Comparison of ENCODE assay signal across 16 mouse cellular contexts in genomic region chr5:97641646-97642045, GRCm38 (mm10).
DNase-seq lines count a peak whose midpoint lies in the region; ATAC-seq and TF ChIP-seq lines count a peak whose summit lies in the region.
"Had no signal": no experiment of that assay in that cellular context is flagged by ENCODE, and none has a peak within 500 bp of the region (broad histone marks: within the 10 kb centered on the region; RNA-seq: fewer than 3 reads in every experiment).

No protein-coding gene starts in this region.

- TF ChIP-seq POLR2A in brain, embryonic 14.5 days (IDR thresholded peaks at IDR 0.05; ENCODE audit: borderline replicate concordance, extremely low read depth, insufficient read depth, insufficient read length, poor library complexity, severe bottlenecking), result no peak

- no peaks in the 10 kb centered on the region for H3K36me3 ChIP-seq in hindbrain, embryonic 14.5 days (replicated peaks; ENCODE audit: control insufficient read depth, insufficient read depth)
- H3K36me3 ChIP-seq: embryonic facial prominence, embryonic 13.5 days; limb, embryonic 13.5 days had no signal

- H3K4me3 ChIP-seq in hindbrain, embryonic 14.5 days (replicated peaks; ENCODE audit: low read length), result no peak overlapping the region
- H3K4me3 ChIP-seq: embryonic facial prominence, embryonic 13.5 days; limb, embryonic 13.5 days had no signal

- no peaks in the 10 kb centered on the region for H3K27me3 ChIP-seq in hindbrain, embryonic 14.5 days (ENCODE audit: control insufficient read depth, insufficient read depth, low read length)
- H3K27me3 ChIP-seq: embryonic facial prominence, embryonic 13.5 days; limb, embryonic 13.5 days had no signal

- intact Hi-C loops in left cerebral cortex, postnatal 36 days (cut with DNase I), result loop anchor here (10.0 kb wide), 1 partner anchor 543 kb away; no protein-coding TSS in a partner anchor

- H3K27ac ChIP-seq in hindbrain, embryonic 14.5 days, result no peak overlapping the region
- H3K27ac ChIP-seq: embryonic facial prominence, embryonic 13.5 days; limb, embryonic 13.5 days had no signal

- no peak for ATAC-seq in hindbrain, embryonic 14.5 days (ENCODE audit: low FRiP score)
- ATAC-seq in monocyte, adult 5-6 weeks (replicated peaks; ENCODE audit: insufficient number of reproducible peaks, low FRiP score, low TSS enrichment, poor library complexity, severe bottlenecking), result no peak
- ATAC-seq: intestine, postnatal 0 days had no signal

- H3K4me2 ChIP-seq in hindbrain, embryonic 14.5 days (replicated peaks), result no peak overlapping the region
- H3K4me2 ChIP-seq: embryonic facial prominence, embryonic 13.5 days; limb, embryonic 13.5 days had no signal

- 95% methylated on average over 12 of the region's 12 CpGs for WGBS in hindbrain, embryonic 14.5 days

- H3K9ac ChIP-seq in hindbrain, embryonic 14.5 days, result no peak overlapping the region
- H3K9ac ChIP-seq: embryonic facial prominence, embryonic 13.5 days; limb, embryonic 13.5 days had no signal

- H3K4me1 ChIP-seq in hindbrain, embryonic 14.5 days (replicated peaks; ENCODE audit: control insufficient read depth, insufficient read depth, low read length), result no peaks in the 10 kb centered on the region
- H3K4me1 ChIP-seq: embryonic facial prominence, embryonic 13.5 days had no signal

- H3K9me3 ChIP-seq in hindbrain, embryonic 14.5 days (ENCODE audit: control insufficient read depth, low read length), result no peaks in the 10 kb centered on the region
- H3K9me3 ChIP-seq: embryonic facial prominence, embryonic 13.5 days; limb, embryonic 13.5 days had no signal

- TF ChIP-seq CTCF in brain, embryonic 14.5 days (IDR thresholded peaks at IDR 0.05; ENCODE audit: borderline replicate concordance, extremely low read depth, insufficient read depth, insufficient read length), result no peak

- peak; percentile 76 for DNase-seq in brain, embryonic 14.5 days (ENCODE audit: low read depth)
- peak; percentile 52 to 74 for DNase-seq in cerebellum, postnatal 25 days
- DNase-seq in layer of hippocampus, adult 8-10 months (ENCODE audit: low spot score in 2 of 2), result peak; percentile 60 to 74
- DNase-seq in left cerebral cortex, postnatal 36 days (ENCODE audit: low spot score in 2 of 2), result peak; percentile 70 to 76
- no peak for DNase-seq in hindbrain, embryonic 14.5 days (ENCODE audit: low spot score)
- DNase-seq in spleen, postnatal 14 days (ENCODE audit: low spot score in 2 of 2), result no peak
- DNase-seq in thymus, postnatal 25 days, result no peak
- DNase-seq: adrenal gland, postnatal 25 days; gastrocnemius, postnatal 36 days; heart, postnatal 14 days; midbrain, embryonic 14.5 days; thymus, postnatal 14 days had no signal

Comparison
In these comparisons a context has a peak if more than half of its experiments do, and no peak if none do; other contexts are left out.
1. DNase-seq: peak in brain, embryonic 14.5 days (single experiment), cerebellum, postnatal 25 days (2 of 2), layer of hippocampus, adult 8-10 months (2 of 2) and left cerebral cortex, postnatal 36 days (2 of 2); none in hindbrain, embryonic 14.5 days (single experiment), spleen, postnatal 14 days (0 of 2) and thymus, postnatal 25 days (single experiment).